Mouse (Mus musculus): ENCODE measurements around the gene Synpr. TPM values are rescaled to one million over a fixed set of nuclear protein-coding genes. Genes with fewer than 3 reads are reported as not detected.
"Not testable (repeated sequence)": the region's sequence is repeated elsewhere in the genome, so short reads cannot be mapped to it uniquely, and the experiment has no call there.

Gene Synpr
- total RNA-seq (2022), result under 1 TPM in 3 of 4 experiments, not detected in 1; 0.35 to 0.44 (median 0.40) TPM

DNA sequence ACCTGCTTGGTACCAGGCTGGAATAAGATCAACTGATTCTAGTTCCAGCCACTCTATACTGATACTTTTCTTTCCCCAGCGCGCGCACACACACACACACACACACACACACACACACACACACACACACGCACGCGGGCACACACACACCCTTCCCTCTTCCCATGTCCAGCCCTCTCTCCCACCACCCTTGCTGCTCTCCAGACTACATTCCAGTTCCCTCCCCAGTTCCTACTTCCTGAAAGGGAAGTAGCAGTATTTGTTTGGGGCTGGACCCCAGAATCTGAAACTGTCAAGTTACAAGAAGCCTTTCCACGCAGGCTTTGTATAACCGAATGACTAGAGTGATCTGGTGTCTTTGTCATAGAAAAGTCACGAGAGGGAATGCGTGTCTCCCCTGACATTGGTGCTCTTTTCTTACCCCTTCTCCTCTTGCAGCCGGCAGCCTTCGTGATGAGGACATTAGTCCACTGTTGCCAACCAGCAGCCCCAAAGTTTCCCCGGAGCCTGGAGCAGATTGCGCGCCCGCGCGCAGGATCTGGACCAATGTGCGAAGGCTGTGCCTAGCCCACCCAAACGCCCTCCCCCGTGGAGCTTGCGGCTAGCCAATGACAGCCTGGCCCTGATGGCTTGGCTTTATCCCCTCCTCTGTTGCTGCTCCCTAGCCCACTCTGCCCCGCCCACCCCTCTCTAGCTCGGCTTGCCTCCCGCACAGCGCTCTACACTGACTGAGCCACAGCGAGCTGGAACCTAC is at the start of gene Synpr:
Gene Synpr (plus strand): TSS at position 690 of the 754 bp plus-strand sequence.
- no peak for DNase-seq (ENCODE audit: low spot score)

DNA sequence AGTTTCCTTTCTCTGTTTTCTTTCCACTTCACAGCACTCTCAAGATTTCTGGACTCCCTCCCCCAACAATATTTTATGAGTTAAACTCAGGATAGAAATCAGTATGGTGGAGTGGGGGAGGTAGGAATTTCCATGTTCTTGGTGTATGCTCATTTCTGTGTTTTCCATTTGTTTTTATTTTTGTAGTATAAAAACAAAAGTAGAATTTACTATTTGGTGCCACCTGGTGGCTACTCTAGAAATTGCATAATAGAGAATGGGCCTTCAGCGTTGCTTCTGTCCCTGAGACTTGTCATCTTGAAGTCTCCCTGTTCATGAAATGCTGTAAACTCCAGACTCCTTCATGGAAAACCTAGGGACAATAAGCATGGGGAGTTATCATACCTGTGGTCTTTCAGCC is 47.7 kb upstream of the Synpr start:
- DNase-seq (ENCODE audit: low spot score), result no peak

DNA sequence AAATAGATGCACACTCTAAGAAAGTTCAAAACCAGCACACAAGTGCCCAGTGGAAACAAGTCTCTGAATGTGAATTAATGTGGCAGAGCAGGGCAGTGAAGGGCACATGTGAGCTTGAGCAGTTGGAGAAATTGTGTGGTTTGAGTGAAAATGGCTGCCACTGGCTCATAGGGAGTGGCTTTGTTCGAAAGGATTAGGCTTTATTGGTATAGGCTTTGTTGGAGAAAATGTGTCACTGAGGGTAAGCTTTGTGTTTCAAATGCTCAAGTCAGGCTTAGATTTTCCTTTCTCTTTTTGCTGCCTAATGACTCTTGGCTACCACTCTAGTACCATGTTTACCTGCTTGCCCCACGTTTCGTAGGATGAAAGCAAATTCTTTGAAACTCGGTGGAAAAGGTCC is 37.1 kb upstream of the Synpr start:
- DNase-seq (ENCODE audit: low spot score), result no peak

DNA sequence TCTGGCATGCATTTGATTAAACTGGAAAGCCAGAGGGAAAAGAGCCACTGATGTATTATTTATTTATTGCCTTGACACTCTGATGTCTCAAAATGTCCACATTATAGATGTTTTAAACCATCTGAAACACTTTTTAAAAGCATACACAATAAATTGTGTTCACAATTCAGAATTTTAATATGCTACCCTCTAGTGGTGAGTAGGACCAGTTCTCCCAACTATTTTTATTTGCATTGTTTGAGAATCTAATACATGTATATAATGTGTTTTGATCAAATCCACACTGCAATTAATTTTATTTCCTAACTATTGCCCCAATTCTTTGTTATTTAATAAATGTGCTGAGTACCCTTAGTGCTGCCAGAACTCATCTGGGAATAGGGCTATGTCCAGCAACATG is 35.2 kb upstream of the Synpr start:
- DNase-seq (ENCODE audit: low spot score), result no peak

DNA sequence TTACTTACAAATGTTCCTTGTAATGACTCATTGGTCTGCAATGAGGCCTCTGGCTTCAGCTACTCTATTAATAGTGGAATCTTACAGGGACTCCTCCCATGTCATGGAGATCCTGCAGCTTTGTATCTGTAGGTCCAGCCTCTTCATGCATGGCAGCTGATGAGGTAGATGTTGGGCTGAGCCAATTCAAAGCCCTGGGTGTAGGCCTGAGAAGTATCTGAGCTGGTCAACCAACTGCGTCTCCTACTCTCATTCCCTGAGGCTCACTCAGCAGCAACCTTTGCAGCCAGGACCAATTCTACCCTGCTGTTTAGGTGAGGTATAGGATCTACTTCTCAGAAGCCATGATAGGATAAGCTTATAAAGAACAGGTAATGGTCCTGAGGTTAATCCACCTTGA is 32.0 kb upstream of the Synpr start:
- no peak for DNase-seq (ENCODE audit: low spot score)

DNA sequence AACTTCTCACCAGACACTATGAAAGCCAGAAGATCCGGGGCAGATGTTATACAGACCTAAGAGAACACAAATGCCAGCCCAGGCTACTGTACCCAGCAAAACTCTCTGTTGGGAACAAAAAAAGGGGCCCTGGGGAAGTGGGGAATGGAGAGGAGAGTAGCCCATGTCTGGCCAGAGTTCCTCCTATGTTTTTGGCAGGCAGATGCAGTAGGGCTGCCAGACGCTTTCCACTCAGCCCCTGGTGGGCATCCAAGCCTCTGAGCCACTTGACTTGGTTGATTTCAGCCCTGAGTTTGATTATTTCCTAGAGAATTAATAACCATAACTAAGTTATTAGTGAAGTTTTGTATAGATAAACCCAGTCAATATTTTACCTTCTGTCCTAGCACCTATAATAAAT is 29.8 kb upstream of the Synpr start:
- not testable (repeated sequence) for DNase-seq (ENCODE audit: low spot score)

DNA sequence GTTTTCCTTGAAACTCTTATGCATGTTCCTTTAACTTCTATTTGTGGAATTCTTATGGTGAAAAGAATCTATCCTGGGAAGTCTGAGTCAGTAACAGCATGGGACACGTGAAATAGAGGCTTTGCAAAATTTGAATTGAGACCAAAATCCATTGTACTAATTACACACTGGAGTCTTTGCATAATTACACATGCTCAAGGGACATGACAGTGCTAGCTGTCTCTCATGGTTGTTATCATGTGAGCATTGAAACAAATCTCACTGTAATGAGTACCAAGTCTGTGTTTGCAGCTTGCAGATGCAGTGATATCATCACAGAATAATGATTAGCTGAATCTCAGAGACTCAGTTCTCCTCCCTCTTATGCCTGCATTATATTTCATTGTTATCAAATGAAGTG is 22.2 kb upstream of the Synpr start:
- DNase-seq (ENCODE audit: low spot score), result no peak

DNA sequence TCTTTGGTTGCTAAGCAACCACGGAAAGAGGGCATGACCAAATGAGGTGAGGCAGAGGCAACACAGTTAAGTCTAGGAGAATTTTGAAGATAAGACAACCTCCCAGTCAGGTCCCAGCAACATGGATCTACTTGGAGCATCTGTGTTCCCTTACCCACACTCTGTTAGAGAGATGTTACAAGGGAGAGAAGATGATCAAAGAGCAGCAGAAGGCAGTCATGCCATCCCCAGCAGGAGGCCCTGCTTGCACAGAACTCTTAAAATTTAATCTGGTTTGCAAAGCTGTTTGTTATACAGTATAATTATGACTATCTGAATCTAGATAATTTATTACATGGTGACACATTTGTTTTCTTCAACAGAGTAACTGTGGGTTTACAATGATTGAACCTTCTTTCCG is 18.2 kb upstream of the Synpr start:
- DNase-seq (ENCODE audit: low spot score), result no peak

DNA sequence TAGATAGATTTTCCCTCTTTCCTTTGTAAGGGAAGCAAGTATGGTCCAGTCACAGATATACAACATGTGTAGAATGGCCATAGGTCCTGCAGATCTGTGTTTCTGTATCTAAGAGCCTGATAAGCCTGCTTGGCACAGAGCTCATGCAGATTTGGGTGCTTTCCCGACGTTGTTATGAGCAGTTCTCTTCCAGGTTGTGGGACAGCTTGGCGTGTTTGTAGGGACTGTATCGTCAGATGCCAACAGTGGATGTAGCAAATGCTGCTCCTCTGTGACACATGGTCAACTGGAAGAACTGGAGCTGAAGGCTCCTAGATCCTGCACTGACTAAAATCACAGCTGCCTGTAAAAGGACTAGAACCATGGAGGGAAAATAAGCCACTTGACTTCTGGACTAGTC is 17.4 kb upstream of the Synpr start:
- no peak for DNase-seq (ENCODE audit: low spot score)

DNA sequence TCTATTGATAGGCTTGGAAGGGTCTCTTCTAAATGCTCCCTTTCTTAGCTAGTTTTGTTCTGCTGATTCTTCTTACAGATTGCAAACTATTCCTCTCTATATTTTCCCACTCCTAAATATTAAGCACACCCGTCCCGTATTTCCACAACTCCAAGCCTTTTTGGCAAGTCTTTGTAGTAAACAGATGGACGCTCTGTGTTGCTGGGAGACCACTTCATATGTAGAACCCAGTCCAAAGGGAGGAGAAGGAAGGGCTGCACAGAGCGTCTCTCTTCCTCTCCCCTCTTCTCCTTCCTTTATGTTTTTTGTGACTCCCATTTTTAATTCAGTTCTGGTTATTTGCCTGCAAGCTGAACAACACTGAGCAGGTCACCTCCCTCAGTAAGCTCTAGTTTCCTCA is 1.4 kb upstream of the Synpr start:
- DNase-seq (ENCODE audit: low spot score), result no peak

DNA sequence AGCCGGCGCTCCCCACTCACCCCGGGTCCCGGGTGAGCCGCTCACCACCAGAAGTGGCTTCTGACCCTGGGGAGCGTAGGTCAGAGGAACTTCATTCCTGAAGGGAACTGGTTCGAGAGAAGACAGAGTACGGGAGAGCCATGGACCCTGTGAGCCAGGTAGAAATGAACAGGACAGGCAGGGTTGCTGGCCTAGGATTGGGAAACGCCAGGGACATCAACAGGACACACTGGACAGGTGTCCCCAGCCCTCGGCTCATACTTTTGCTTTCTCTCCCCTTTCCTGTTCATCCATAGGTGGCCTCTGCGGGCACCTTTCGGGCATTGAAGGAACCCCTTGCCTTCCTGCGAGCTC is 242 bp downstream of the Synpr start:
- DNase-seq (ENCODE audit: low spot score), result no peak

DNA sequence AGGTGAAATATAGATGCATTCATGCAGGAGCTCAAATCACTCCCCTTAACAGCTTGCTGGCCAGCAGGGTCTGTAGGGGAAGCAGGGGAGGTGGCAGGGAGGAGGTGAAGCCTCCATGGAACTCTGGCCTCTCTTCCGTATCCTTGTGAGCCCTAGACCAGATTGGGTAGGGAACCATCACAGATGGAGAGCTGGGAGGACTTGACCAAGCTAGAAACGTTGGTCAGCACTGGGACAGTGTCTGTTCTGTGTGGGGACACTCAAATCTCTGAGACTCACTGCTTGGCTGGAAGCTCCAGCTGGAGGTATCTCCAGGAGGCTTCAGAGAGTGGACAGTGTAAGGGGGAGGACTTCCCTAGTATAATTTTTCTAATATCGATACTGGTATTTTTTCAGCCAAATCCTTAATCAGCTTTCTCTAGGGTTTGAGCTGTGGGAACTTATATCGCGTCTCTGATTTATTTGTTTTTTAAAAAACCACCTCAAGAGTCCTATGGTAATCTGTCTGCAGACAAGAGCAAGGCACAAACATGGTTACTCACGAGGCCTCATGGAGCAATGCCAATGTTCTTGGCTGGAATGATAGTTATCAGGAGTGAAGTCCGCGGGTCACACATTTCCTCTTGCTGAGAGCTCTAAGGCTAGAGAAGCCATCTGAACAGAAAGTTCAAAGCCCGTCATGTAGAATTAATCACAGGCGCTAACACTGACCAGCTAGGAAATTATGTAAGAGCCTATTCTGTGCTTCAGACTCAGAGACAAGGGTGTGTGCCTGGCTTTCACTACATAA is 956 bp downstream of the Synpr start:
- no peak for DNase-seq (ENCODE audit: low spot score)

DNA sequence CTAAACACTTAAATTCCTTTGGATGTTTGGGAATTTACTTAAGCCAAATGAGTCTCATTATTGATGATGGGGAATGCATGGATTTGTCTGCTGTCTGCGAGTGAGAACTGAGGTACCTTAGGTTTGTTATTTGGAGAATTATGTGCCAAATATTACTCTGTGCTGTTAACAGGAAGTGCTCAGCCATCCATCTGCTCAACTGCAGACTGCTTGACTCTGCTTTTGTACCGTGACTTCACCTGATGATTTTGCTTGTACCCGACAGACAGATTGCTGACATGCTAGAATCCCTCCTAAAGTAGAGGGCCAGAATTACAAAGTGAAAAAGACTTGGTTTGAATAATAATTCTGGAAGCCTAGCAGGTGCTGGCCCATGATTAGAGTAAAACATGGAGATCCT is 9.6 kb downstream of the Synpr start:
- no peak for DNase-seq (ENCODE audit: low spot score)

DNA sequence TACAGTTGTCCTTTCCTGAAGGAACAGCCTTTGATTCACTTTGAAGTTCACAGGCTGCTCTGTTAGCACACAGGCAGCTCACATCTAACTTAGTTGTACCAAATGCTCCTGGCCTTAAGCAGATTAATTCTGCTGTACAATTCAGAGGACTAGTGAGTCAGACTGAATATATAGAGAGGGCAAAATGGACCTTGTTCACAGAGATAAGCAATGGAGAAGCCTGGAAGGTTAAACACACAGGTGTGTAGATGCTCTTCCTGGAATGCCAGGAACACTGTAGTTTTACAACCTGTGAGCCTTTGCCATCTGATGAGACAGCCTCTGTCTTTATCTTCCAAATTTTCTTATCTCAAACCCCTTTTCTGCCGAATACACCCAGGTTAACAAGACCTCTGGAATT is 29.7 kb downstream of the Synpr start:
- DNase-seq (ENCODE audit: low spot score), result no peak

DNA sequence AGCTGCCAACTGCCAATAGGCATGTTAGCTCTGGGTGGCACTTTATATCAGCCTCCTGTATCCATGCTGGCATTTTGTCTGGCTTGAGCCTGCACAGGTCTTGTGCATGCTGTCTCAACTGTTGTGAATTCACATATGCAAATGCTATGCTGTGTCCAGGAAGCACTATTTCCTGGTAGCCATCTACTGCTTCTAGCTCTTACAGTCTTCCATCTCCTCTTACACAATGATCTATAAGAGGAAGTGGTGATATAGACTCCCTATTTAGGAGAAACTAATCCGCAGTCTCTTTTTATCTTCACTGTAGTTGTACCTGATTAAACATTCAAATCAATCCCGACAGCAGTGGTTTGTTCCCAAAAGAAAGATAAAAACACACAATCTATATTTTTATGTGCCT is 43.9 kb downstream of the Synpr start:
- DNase-seq (ENCODE audit: low spot score), result no peak

DNA sequence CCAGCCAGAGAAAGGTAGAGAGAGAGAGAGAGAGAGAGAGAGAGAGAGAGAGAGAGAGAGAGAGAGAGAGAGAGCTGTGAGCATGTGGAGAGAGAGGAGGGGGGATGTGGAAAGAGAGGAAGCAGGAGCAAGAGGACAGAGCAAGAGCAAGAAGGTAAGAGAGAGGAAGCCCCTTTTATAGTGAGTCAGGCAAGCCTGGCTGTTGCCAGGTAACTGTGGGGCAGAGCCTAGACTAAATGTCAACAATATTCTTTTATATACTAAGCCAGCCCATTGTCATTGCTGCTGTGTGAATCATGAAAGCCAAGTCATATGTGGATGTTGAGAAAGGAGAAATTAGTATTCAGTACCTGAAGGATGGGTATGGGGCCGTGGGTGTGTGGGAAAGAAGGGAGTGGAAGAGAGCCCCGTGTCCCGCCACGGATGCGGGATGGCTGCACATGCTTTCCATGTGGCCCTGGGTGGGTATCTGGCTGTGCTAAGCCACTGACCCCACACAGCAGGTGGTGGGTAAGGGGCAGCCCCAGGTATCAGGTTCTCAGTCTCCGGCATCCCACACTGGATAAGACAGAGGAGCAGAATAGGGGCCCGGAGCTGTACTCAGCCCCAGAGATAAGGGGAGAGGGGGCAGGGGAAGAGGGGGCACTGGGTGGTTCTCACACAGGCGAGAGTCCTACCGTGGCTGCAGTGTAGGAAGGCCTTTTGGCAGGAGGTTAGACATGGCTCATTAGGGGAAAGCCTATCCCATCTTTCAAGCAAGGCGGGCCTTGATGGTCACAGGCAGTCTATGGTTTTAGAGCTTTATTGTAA is 48.1 kb downstream of the Synpr start:
- DNase-seq (ENCODE audit: low spot score), result no peak

DNA sequence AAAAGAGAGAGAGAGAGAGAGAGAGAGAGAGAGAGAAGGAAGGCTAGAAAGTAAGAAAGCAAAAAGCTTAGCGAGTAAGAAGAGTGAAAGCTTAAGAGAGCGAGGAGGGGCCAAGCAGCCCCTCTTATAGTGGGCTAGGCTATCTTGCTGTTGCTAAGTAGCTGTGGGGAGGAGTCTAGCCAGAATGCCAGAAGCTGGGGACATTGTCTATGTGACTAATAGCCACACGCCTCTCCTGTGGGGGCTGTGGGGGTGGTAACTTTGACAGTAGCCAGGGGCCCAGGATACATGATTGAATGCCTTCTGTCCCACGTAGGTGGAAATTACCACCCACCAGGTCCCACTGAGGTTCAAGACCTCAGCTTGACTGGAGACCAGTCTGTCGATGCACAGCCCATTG is 48.8 kb downstream of the Synpr start:
- DNase-seq (ENCODE audit: low spot score), result no peak

DNA sequence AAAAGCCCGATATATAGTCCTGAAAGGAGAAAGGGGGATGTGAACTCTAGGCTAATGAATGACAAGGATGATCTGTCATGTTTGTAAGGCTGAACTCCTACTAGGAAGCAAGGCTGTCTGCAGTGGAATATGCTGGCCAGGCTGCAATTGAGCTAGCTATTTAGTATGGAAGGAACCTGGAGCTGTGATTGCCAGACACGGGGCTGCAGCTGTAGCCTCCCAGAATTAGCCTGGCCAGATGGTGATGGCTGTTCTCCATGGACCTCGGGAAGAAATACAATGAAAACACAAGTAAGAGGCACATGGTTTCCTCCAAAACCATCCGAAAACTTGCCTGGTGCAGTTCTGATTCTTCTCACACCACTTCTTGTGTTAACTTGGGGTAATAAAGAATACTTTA is 51.6 kb downstream of the Synpr start:
- no peak for DNase-seq (ENCODE audit: low spot score)

DNA sequence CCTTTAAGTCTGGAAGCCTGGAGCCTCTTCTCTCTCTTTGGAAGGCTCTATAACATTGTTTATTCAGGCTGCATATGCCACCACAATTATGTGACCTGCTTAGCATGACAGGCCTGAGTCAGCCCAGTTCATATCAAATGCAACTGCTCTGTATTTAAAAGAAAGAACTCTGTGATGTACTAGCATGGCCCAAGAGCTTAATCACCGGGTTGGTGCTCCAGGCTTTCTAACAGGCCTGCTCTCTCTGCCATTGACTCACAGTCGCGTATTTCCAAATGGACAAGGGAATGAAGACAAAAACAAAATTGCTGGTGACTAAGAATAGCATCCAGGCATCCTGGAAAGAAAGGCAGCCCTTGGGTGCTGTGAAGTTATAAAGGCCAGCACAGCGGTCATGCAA is 56.1 kb downstream of the Synpr start:
- no peak for DNase-seq (ENCODE audit: low spot score)

DNA sequence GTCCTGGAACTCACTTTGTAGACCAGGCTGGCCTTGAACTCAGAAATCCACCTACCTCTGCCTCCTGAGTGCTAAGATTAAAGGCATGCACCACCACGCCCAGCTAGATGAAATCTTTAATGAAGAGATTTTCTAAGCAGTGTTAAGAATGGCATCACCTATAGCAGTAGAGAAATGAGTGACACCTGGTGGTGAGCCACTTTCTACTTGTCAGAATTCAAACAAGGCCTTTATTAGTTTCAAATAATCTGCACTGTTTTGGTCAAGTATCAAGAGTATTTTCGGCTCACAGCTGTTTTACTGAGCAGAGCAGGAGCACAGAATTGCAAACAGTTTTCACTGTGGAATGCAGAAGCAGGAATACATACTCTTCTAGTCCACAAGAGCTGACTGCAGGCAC is 59.7 kb downstream of the Synpr start:
- DNase-seq (ENCODE audit: low spot score), result no peak

DNA sequence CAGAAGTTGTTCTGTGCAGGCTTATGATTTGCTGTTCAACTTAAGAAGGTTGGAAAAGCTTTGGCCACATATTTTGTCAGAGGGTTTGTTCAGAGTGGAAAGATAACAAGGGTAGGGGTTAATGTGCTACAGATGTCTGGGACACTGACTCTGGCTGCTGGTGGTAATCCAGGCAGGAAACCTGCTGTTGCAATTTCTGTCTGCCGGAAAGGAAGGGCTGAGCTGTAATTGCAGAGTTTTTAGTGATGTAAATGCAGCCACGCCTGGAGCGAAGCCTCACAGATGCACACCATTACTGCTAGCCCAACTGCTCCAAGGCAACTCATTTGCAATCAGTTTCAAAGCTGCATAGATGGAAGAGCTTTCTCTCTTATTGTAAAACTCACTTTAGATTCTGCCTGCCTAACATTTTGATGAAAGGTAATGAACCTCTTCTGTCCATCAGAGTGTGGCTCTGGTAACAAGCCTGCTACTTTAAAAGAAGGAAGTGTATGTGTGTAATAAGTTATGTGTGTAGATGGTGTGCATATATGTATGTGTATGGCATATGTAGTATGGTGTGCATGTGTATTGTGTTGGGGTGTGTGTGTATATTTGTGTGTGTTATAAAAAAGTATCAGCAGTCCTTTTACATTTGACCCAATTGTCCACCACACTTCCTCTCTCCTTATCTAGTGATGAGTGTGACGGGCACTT is 64.7 kb downstream of the Synpr start:
- no peak for DNase-seq (ENCODE audit: low spot score)

DNA sequence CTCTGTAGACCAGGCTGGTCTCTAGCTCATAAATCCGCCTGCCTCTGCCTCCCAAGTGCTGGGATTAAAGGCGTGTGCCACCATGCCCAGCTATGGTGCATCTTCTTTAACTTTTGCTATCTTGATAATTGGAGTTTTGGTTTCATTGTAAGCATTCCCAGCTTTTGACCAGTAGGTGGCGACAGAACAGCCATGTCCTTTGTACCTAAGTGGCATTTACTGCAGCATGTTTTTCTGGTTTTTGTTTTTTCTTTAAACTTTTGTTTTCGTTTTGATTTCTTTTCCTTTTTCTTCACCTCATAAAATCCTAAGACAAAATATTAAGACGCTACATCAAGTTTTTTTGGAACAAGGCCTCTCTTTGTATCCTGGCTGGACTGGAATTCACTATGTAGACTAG is 69.6 kb downstream of the Synpr start:
- no peak for DNase-seq (ENCODE audit: low spot score)

All from heart, adult 8-10 months (tissue).